Mouse (Mus musculus): ENCODE measurements at regions not wholly inside any gene's neighbourhood (a gene's known extent, or its start where the extent isn't known, plus 50 kb on each side); places are given as distances from the start of the nearest gene placed in this dataset.

- TF ChIP-seq CTCF (IDR thresholded peaks at IDR 0.05; ENCODE audit: low read depth, low read length), result no peak
- TF ChIP-seq POLR2A (IDR thresholded peaks at IDR 0.05; ENCODE audit: insufficient read depth, low read length), result no peak
- TF ChIP-seq EP300 (IDR thresholded peaks at IDR 0.05; ENCODE audit: insufficient read depth, low read depth, low read length), result no peak
Observed at GRCm38 (mm10) chr15:97533553-97534291, 171.9 kb downstream of the Rpap3 start.

Data from ES-Bruce4 (cell line).